Mouse (Mus musculus): Measurements from ENCODE around the gene 0610030E20Rik.
A peak's percentile ranks its signal among the peaks of the same experiment; 100 is the strongest.

0610030E20Rik gene

GRCm38 (mm10) chr6:72350214-72350613 lies 3.1 kb downstream of the 0610030E20Rik start:
- no peak for DNase-seq (ENCODE audit: low spot score)

GRCm38 (mm10) chr6:72352636-72353405 lies 5.7 kb downstream of the 0610030E20Rik start:
- DNase-seq (ENCODE audit: low spot score) = no peak

- DNase-seq (ENCODE audit: low spot score) = no peak
These were observed 6.9 kb downstream of the 0610030E20Rik start for GRCm38 (mm10) chr6:72354025-72354424.

- peak; percentile 86 for DNase-seq (ENCODE audit: low spot score)
These were observed 8.2 kb downstream of the 0610030E20Rik start, which contains the start of gene Tmem150a for GRCm38 (mm10) chr6:72355066-72355911. Gene Tmem150a, plus strand, starts transcription at chr6:72355447.

GRCm38 (mm10) chr6:72356001-72356532 lies 8.9 kb downstream of the 0610030E20Rik start:
- DNase-seq (ENCODE audit: low spot score) = no peak

GRCm38 (mm10) chr6:72357164-72358079 lies 10.3 kb downstream of the 0610030E20Rik start:
- peak; percentile 63 for DNase-seq (ENCODE audit: low spot score)

- DNase-seq (ENCODE audit: low spot score) = no peak
These were observed 11.1 kb downstream of the 0610030E20Rik start for GRCm38 (mm10) chr6:72358086-72358764.

- no peak for DNase-seq (ENCODE audit: low spot score)
These were observed 12.2 kb downstream of the 0610030E20Rik start for GRCm38 (mm10) chr6:72359343-72359742.

- DNase-seq (ENCODE audit: low spot score) = no peak
These were observed 12.9 kb downstream of the 0610030E20Rik start for GRCm38 (mm10) chr6:72359891-72360598.

GRCm38 (mm10) chr6:72360599-72360935 lies 13.4 kb downstream of the 0610030E20Rik start:
- DNase-seq (ENCODE audit: low spot score) = no peak

GRCm38 (mm10) chr6:72361121-72361551 lies 14.0 kb downstream of the 0610030E20Rik start:
- DNase-seq (ENCODE audit: low spot score) = no peak

GRCm38 (mm10) chr6:72362132-72363028 lies 15.3 kb downstream of the 0610030E20Rik start:
- peak; percentile 97 for DNase-seq (ENCODE audit: low spot score)

GRCm38 (mm10) chr6:72364009-72364408 lies 16.9 kb downstream of the 0610030E20Rik start:
- DNase-seq (ENCODE audit: low spot score) = no peak

GRCm38 (mm10) chr6:72364985-72365384 lies 17.9 kb downstream of the 0610030E20Rik start:
- DNase-seq (ENCODE audit: low spot score) = no peak

GRCm38 (mm10) chr6:72366304-72366703 lies 19.2 kb downstream of the 0610030E20Rik start:
- DNase-seq (ENCODE audit: low spot score) = no peak

- DNase-seq (ENCODE audit: low spot score) = no peak
These were observed 19.8 kb downstream of the 0610030E20Rik start, which contains the start of gene Rnf181 for GRCm38 (mm10) chr6:72366844-72367443. Gene Rnf181, minus strand, starts transcription at chr6:72366956.

GRCm38 (mm10) chr6:72367460-72367974 lies 20.4 kb downstream of the 0610030E20Rik start:
- no peak for DNase-seq (ENCODE audit: low spot score)

GRCm38 (mm10) chr6:72369557-72369956 lies 22.4 kb downstream of the 0610030E20Rik start:
- DNase-seq (ENCODE audit: low spot score) = no peak

GRCm38 (mm10) chr6:72370091-72370490 lies 23.0 kb downstream of the 0610030E20Rik start:
- DNase-seq (ENCODE audit: low spot score) = no peak
